Mouse (Mus musculus): ENCODE results near the gene Usp6nl. TPM values are rescaled to one million over a fixed set of nuclear protein-coding genes. Genes with fewer than 3 reads are reported as not detected.

The Usp6nl gene
- polyA plus RNA-seq, 1 experiment from 2014 or later, result 2.7 TPM

GRCm38 (mm10) chr2:6325646-6326045, 3.2 kb downstream of the Usp6nl start:
- H3K4me1 ChIP-seq (ENCODE audit: control insufficient read depth, low read depth, low read length), result peaks cover 24% of the 10 kb centered on the region
- H3K4me3 ChIP-seq (ENCODE audit: low read depth, low read length), result no peak overlapping the region
- no peaks in the 10 kb centered on the region for H3K36me3 ChIP-seq (ENCODE audit: control insufficient read depth, insufficient read depth)
- H3K9me3 ChIP-seq (replicated peaks; ENCODE audit: control insufficient read depth, low read length), result no peaks in the 10 kb centered on the region
- no peaks in the 10 kb centered on the region for H3K27me3 ChIP-seq (ENCODE audit: control insufficient read depth, insufficient read depth, low read depth, low read length)
- no peak for ATAC-seq (ENCODE audit: low read depth)
- H3K9ac ChIP-seq (ENCODE audit: low read depth, low read length), result no peak overlapping the region
- no peak overlapping the region for H3K27ac ChIP-seq (ENCODE audit: low read length)
- no peak overlapping the region for H3K4me2 ChIP-seq (ENCODE audit: low read depth, low read length)
- WGBS (ENCODE audit: insufficient replicate concordance), result 75% methylated on average over 3 of the region's 3 CpGs

- H3K4me3 ChIP-seq (ENCODE audit: low read depth, low read length), result no peak overlapping the region
- peaks cover 42% of the 10 kb centered on the region for H3K4me1 ChIP-seq (ENCODE audit: control insufficient read depth, low read depth, low read length)
- H3K27me3 ChIP-seq (ENCODE audit: control insufficient read depth, insufficient read depth, low read depth, low read length), result no peaks in the 10 kb centered on the region
- no peak for ATAC-seq (ENCODE audit: low read depth)
- no peaks in the 10 kb centered on the region for H3K9me3 ChIP-seq (replicated peaks; ENCODE audit: control insufficient read depth, low read length)
- no peak overlapping the region for H3K4me2 ChIP-seq (ENCODE audit: low read depth, low read length)
- H3K27ac ChIP-seq (ENCODE audit: low read length), result no peak overlapping the region
- 74% methylated on average over 7 of the region's 7 CpGs for WGBS (ENCODE audit: insufficient replicate concordance)
- H3K9ac ChIP-seq (ENCODE audit: low read depth, low read length), result no peak overlapping the region
- no peaks in the 10 kb centered on the region for H3K36me3 ChIP-seq (ENCODE audit: control insufficient read depth, insufficient read depth)
These were observed 6.5 kb downstream of the Usp6nl start for GRCm38 (mm10) chr2:6328927-6329326.

- Histone ChIP-seq H3K36me3 (ENCODE audit: control insufficient read depth, insufficient read depth) (no peaks in the 10 kb centered on the region), H3K27ac (ENCODE audit: low read length) (no peak overlapping the region; the same call in 1 of the 2 replicates), H3K4me2 (ENCODE audit: low read depth, low read length) (no peak overlapping the region), H3K9ac (ENCODE audit: low read depth, low read length) (no peak overlapping the region), H3K27me3 (ENCODE audit: control insufficient read depth, insufficient read depth, low read depth, low read length) (no peaks in the 10 kb centered on the region), H3K9me3 (replicated peaks; ENCODE audit: control insufficient read depth, low read length) (no peaks in the 10 kb centered on the region), H3K4me3 (ENCODE audit: low read depth, low read length) (no peak overlapping the region), H3K4me1 (ENCODE audit: control insufficient read depth, low read depth, low read length) (peaks cover 53% of the 10 kb centered on the region)
- no peak for ATAC-seq (ENCODE audit: low read depth)
- WGBS (ENCODE audit: insufficient replicate concordance), result 60% methylated on average over 8 of the region's 8 CpGs
These were observed 8.3 kb downstream of the Usp6nl start for GRCm38 (mm10) chr2:6330756-6331155.

- no peaks in the 10 kb centered on the region for H3K9me3 ChIP-seq (replicated peaks; ENCODE audit: control insufficient read depth, low read length)
- H3K4me1 ChIP-seq (ENCODE audit: control insufficient read depth, low read depth, low read length), result peaks cover 58% of the 10 kb centered on the region
- no peaks in the 10 kb centered on the region for H3K27me3 ChIP-seq (ENCODE audit: control insufficient read depth, insufficient read depth, low read depth, low read length)
- H3K27ac ChIP-seq (ENCODE audit: low read length), result peak overlapping the region; percentile 90
- H3K4me2 ChIP-seq (ENCODE audit: low read depth, low read length), result peak overlapping the region; percentile 36
- no peaks in the 10 kb centered on the region for H3K36me3 ChIP-seq (ENCODE audit: control insufficient read depth, insufficient read depth)
- peak overlapping the region; percentile 43 for H3K9ac ChIP-seq (ENCODE audit: low read depth, low read length)
- H3K4me3 ChIP-seq (ENCODE audit: low read depth, low read length), result peak overlapping the region; percentile 9; the same call in 1 of the 2 replicates
- 30% methylated on average over 7 of the region's 7 CpGs for WGBS (ENCODE audit: insufficient replicate concordance)
- ATAC-seq (ENCODE audit: low read depth), result peak; percentile 93
These were observed 9.1 kb downstream of the Usp6nl start for GRCm38 (mm10) chr2:6331324-6332137.

GRCm38 (mm10) chr2:6333570-6333969, 11.1 kb downstream of the Usp6nl start:
- Histone ChIP-seq H3K27me3 (ENCODE audit: control insufficient read depth, insufficient read depth, low read depth, low read length) (no peaks in the 10 kb centered on the region), H3K4me3 (ENCODE audit: low read depth, low read length) (no peak overlapping the region), H3K9ac (ENCODE audit: low read depth, low read length) (no peak overlapping the region), H3K9me3 (replicated peaks; ENCODE audit: control insufficient read depth, low read length) (no peaks in the 10 kb centered on the region), H3K36me3 (ENCODE audit: control insufficient read depth, insufficient read depth) (no peaks in the 10 kb centered on the region), H3K27ac (ENCODE audit: low read length) (no peak overlapping the region), H3K4me1 (ENCODE audit: control insufficient read depth, low read depth, low read length) (peaks cover 61% of the 10 kb centered on the region), H3K4me2 (ENCODE audit: low read depth, low read length) (no peak overlapping the region)
- no peak for ATAC-seq (ENCODE audit: low read depth)
- no CpG with 5 or more reads among the region's 1 CpGs for WGBS (ENCODE audit: insufficient replicate concordance)

GRCm38 (mm10) chr2:6334011-6334410, 11.5 kb downstream of the Usp6nl start:
- Histone ChIP-seq H3K9me3 (replicated peaks; ENCODE audit: control insufficient read depth, low read length) (no peaks in the 10 kb centered on the region), H3K4me3 (ENCODE audit: low read depth, low read length) (no peak overlapping the region), H3K27me3 (ENCODE audit: control insufficient read depth, insufficient read depth, low read depth, low read length) (no peaks in the 10 kb centered on the region), H3K36me3 (ENCODE audit: control insufficient read depth, insufficient read depth) (no peaks in the 10 kb centered on the region), H3K4me1 (ENCODE audit: control insufficient read depth, low read depth, low read length) (peaks cover 58% of the 10 kb centered on the region), H3K27ac (ENCODE audit: low read length) (no peak overlapping the region; the same call in 1 of the 2 replicates), H3K9ac (ENCODE audit: low read depth, low read length) (no peak overlapping the region), H3K4me2 (ENCODE audit: low read depth, low read length) (no peak overlapping the region)
- ATAC-seq (ENCODE audit: low read depth), result no peak
- whole genome bisulfite sequencing (ENCODE audit: insufficient replicate concordance), result 62% methylated on average over 6 of the region's 6 CpGs

GRCm38 (mm10) chr2:6335032-6335735, 12.7 kb downstream of the Usp6nl start:
- Histone ChIP-seq H3K36me3 (ENCODE audit: control insufficient read depth, insufficient read depth) (no peaks in the 10 kb centered on the region), H3K27me3 (ENCODE audit: control insufficient read depth, insufficient read depth, low read depth, low read length) (no peaks in the 10 kb centered on the region), H3K9ac (ENCODE audit: low read depth, low read length) (no peak overlapping the region), H3K9me3 (replicated peaks; ENCODE audit: control insufficient read depth, low read length) (no peaks in the 10 kb centered on the region), H3K27ac (ENCODE audit: low read length) (peak overlapping the region; percentile 37; the same call in 1 of the 2 replicates), H3K4me1 (ENCODE audit: control insufficient read depth, low read depth, low read length) (peaks cover 48% of the 10 kb centered on the region), H3K4me2 (ENCODE audit: low read depth, low read length) (no peak overlapping the region), H3K4me3 (ENCODE audit: low read depth, low read length) (no peak overlapping the region)
- no peak; the same call in 1 of the 2 replicates for ATAC-seq (ENCODE audit: low read depth)
- WGBS (ENCODE audit: insufficient replicate concordance), result 62% methylated on average over 14 of the region's 14 CpGs

GRCm38 (mm10) chr2:6336013-6336412, 13.5 kb downstream of the Usp6nl start:
- no peak overlapping the region for H3K9ac ChIP-seq (ENCODE audit: low read depth, low read length)
- no peak overlapping the region for H3K4me2 ChIP-seq (ENCODE audit: low read depth, low read length)
- no peak for ATAC-seq (ENCODE audit: low read depth)
- 82% methylated on average over 1 of the region's 1 CpGs for WGBS (ENCODE audit: insufficient replicate concordance)
- H3K27ac ChIP-seq (ENCODE audit: low read length), result no peak overlapping the region
- H3K4me3 ChIP-seq (ENCODE audit: low read depth, low read length), result no peak overlapping the region
- peaks cover 41% of the 10 kb centered on the region for H3K4me1 ChIP-seq (ENCODE audit: control insufficient read depth, low read depth, low read length)
- H3K36me3 ChIP-seq (ENCODE audit: control insufficient read depth, insufficient read depth), result no peaks in the 10 kb centered on the region
- H3K27me3 ChIP-seq (ENCODE audit: control insufficient read depth, insufficient read depth, low read depth, low read length), result no peaks in the 10 kb centered on the region
- H3K9me3 ChIP-seq (replicated peaks; ENCODE audit: control insufficient read depth, low read length), result no peaks in the 10 kb centered on the region

GRCm38 (mm10) chr2:6336649-6337048, 14.2 kb downstream of the Usp6nl start:
- Histone ChIP-seq H3K27me3 (ENCODE audit: control insufficient read depth, insufficient read depth, low read depth, low read length) (no peaks in the 10 kb centered on the region), H3K4me1 (ENCODE audit: control insufficient read depth, low read depth, low read length) (peaks cover 36% of the 10 kb centered on the region), H3K9ac (ENCODE audit: low read depth, low read length) (no peak overlapping the region), H3K9me3 (replicated peaks; ENCODE audit: control insufficient read depth, low read length) (no peaks in the 10 kb centered on the region), H3K4me2 (ENCODE audit: low read depth, low read length) (no peak overlapping the region), H3K36me3 (ENCODE audit: control insufficient read depth, insufficient read depth) (no peaks in the 10 kb centered on the region), H3K27ac (ENCODE audit: low read length) (no peak overlapping the region), H3K4me3 (ENCODE audit: low read depth, low read length) (no peak overlapping the region)
- WGBS (ENCODE audit: insufficient replicate concordance), result 55% methylated on average over 3 of the region's 3 CpGs
- no peak for ATAC-seq (ENCODE audit: low read depth)

Measured in liver, embryonic 16.5 days (tissue).